Mouse (Mus musculus) gastrocnemius, adult 2 months (tissue): ENCODE results near the gene Sh3pxd2a. TPM values are rescaled to one million over a fixed set of nuclear protein-coding genes. Genes with fewer than 3 reads are reported as not detected.

Experiments used
- DNase-seq: peaks from one replicate; pipeline ENCODE4 v3.0.0; 2022
- H3K27ac ChIP-seq: fragments of 200-600 bp; 2 replicates; pipeline ENCODE4 v1.8.1; 2022; ENCODE audit warnings: mild to moderate bottlenecking
- H3K4me3 ChIP-seq: fragments of 200-600 bp; 2 replicates; pipeline ENCODE4 v1.8.1; 2022; ENCODE audit warnings: mild to moderate bottlenecking, moderate library complexity
- CTCF ChIP-seq: fragments of 200-600 bp; IDR thresholded peaks from 2 replicates; pipeline ENCODE4 v1.8.1; 2022; ENCODE audit warnings: antibody characterized with exemption, mild to moderate bottlenecking, moderate library complexity
- intact Hi-C: fragments of 180-260 bp; cut with DNase I; formaldehyde crosslinking; loops from one replicate; pipeline ENCODE4 v1.15.1; 2025
- total RNA-seq, 2 experiments: library from RNA; stranded (reverse); gene quantifications; 2 replicates each; pipeline ENCODE4 v1.2.3; 2021

Sh3pxd2a gene
- total RNA-seq, 2 experiments from 2014 or later = 37.7 to 44.7 TPM

GRCm38 (mm10) chr19:47285581-47285980 lies 178.6 kb downstream of the Sh3pxd2a start:
- no peak for DNase-seq
- no peak overlapping the region for H3K4me3 ChIP-seq
- intact Hi-C loops = no loop called here
- no peak overlapping the region for H3K27ac ChIP-seq
- TF ChIP-seq CTCF = no peak

- peak overlapping the region; percentile 88 for H3K27ac ChIP-seq
These were observed 181.4 kb downstream of the Sh3pxd2a start for GRCm38 (mm10) chr19:47282688-47283215.

DNA sequence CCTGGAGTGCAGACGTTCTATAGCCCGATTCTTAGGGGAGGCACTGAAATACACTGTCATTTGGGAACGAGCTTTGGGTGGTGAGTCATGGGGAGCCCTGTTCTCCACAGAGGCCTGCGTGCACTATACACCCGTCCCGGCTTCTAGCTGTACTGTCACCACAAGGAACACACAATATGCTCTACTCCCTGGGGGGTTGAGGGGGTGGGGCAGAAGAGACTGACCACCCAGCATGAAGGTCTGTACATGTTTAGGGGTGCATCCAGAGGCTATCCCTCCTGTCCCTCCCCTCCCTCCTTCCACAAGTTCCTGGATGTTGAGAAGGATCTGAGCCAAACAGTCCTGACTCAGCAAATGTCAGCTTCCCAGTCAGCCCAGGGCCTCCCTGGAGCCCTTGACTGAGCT lies 182.1 kb downstream of the Sh3pxd2a start:
- H3K4me3 ChIP-seq = no peak overlapping the region
- intact Hi-C loops = no loop called here
- H3K27ac ChIP-seq = peak overlapping the region; percentile 88
- TF ChIP-seq CTCF = no peak
- no peak for DNase-seq

More at GRCm38 (mm10) chr19:47282688-47283215, 181.4 kb downstream of the Sh3pxd2a start:
- H3K4me3 ChIP-seq = no peak overlapping the region
- intact Hi-C loops = no loop called here
- TF ChIP-seq CTCF = no peak
- DNase-seq = no peak

DNA sequence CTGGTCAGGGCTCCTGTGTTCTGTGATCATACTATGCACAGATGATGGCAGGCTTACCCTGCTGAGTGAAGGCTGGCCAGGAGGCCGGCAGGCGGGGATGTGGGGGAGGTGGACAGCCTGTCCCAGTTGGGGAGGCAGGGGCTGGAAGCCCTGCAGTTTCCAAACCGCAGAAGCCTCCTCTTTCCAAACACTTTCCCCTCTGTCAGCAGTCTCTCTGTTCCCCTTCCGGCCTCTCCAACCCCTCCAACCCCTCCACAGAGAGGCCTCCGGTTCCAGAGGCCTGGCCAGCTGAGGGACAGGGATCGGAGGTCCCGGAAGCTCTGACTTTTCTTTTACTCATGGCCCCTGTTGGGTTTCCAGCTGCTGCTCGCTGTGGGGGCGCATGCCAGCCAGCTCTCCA lies 183.3 kb downstream of the Sh3pxd2a start:
- intact Hi-C loops = no loop called here
- Histone ChIP-seq H3K4me3 (no peak overlapping the region), H3K27ac (peak overlapping the region; percentile 88)
- DNase-seq = peak; percentile 63
- no peak for TF ChIP-seq CTCF

DNA sequence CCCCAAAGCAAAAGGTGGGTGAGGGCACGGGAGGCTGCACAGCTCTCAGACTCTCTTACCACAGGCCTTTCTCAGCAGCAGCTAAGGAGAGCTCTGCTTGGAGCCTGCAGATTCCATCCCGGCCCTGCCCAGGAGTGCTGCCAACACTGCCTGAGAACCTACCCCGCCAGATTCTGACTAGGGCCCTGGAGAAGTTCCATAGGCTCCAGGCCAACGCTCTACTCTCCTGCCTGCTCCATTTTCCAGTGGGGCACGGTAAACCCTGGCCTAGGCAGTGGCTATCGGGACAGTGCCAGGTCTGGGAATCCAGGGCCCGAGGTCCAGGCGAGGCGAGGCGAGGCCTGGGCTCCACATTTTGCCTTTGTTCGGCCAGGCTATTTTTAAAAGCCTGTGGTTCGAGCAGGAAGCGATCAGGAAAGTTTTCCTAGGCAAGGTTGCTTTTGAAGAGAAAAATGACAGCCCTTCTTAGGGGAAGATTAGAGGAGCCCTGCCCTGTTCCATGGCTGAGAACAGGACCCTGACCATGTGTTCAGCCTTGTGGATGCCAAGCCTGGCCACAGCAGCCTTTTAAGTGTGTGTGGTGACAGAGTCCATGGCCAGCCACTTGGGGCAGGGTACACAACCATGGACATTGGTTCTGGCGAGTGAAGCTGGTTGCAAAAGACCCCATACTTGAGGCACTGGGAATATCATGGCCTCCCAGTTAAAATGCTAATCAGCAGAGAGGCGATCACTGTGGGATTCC lies 184.2 kb downstream of the Sh3pxd2a start:
- DNase-seq = peak; percentile 97
- peak overlapping the region; percentile 88 for H3K27ac ChIP-seq
- H3K4me3 ChIP-seq = peak overlapping the region; percentile 41
- intact Hi-C loops = loop anchor here (5.0 kb wide), 1 partner anchor 37 kb away; no protein-coding TSS in a partner anchor
- no peak for TF ChIP-seq CTCF

- intact Hi-C loops = loop anchor here (5.0 kb wide), 1 partner anchor 38 kb away; no protein-coding TSS in a partner anchor
- peak overlapping the region; percentile 41 for H3K4me3 ChIP-seq
- DNase-seq = no peak
- no peak for TF ChIP-seq CTCF
- peak overlapping the region; percentile 88 for H3K27ac ChIP-seq
These were observed 184.8 kb downstream of the Sh3pxd2a start for GRCm38 (mm10) chr19:47279372-47279771.

- peak overlapping the region; percentile 88 for H3K27ac ChIP-seq
- intact Hi-C loops = loop anchor here (5.0 kb wide), 1 partner anchor 41 kb away; no protein-coding TSS in a partner anchor
These were observed 187.5 kb downstream of the Sh3pxd2a start for GRCm38 (mm10) chr19:47276730-47277129.

DNA sequence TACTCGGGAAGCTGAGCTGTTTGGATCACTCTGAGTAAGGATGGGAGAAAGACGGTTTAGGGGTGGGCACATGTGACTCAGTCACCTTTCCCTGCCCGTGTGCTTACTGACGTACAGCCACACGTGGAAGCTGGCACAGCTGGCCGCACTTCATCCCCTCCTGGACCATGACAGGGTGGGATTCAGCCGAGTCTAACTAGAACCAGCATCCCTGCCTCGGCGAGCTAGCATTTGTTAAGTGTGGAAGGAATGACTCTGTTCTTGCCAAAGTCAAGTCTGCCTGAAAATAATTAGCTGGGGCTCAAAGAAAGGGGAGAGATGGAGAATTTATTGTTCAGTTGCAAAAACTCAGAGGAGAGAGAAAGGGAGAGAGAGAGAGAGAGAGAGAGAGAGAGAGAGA lies 193.7 kb downstream of the Sh3pxd2a start:
- DNase-seq = no peak
- H3K4me3 ChIP-seq = no peak overlapping the region
- intact Hi-C loops = no loop called here
- no peak overlapping the region for H3K27ac ChIP-seq
- TF ChIP-seq CTCF = no peak

More at GRCm38 (mm10) chr19:47276730-47277129, 187.5 kb downstream of the Sh3pxd2a start:
- DNase-seq = no peak
- no peak overlapping the region for H3K4me3 ChIP-seq
- no peak for TF ChIP-seq CTCF

- no peak for DNase-seq
- Histone ChIP-seq H3K27ac (no peak overlapping the region), H3K4me3 (no peak overlapping the region)
- peak; percentile 67 for TF ChIP-seq CTCF
- intact Hi-C loops = no loop called here
These were observed 194.5 kb downstream of the Sh3pxd2a start for GRCm38 (mm10) chr19:47269729-47270128.

- no peak overlapping the region for H3K4me3 ChIP-seq
- no peak for DNase-seq
- no peak overlapping the region for H3K27ac ChIP-seq
- no peak for TF ChIP-seq CTCF
- intact Hi-C loops = no loop called here
These were observed 197.1 kb downstream of the Sh3pxd2a start for GRCm38 (mm10) chr19:47267066-47267465.

- intact Hi-C loops = no loop called here
- no peak for TF ChIP-seq CTCF
- DNase-seq = no peak
- no peak overlapping the region for H3K4me3 ChIP-seq
- no peak overlapping the region for H3K27ac ChIP-seq
These were observed 198.0 kb downstream of the Sh3pxd2a start for GRCm38 (mm10) chr19:47266070-47266801.

DNA sequence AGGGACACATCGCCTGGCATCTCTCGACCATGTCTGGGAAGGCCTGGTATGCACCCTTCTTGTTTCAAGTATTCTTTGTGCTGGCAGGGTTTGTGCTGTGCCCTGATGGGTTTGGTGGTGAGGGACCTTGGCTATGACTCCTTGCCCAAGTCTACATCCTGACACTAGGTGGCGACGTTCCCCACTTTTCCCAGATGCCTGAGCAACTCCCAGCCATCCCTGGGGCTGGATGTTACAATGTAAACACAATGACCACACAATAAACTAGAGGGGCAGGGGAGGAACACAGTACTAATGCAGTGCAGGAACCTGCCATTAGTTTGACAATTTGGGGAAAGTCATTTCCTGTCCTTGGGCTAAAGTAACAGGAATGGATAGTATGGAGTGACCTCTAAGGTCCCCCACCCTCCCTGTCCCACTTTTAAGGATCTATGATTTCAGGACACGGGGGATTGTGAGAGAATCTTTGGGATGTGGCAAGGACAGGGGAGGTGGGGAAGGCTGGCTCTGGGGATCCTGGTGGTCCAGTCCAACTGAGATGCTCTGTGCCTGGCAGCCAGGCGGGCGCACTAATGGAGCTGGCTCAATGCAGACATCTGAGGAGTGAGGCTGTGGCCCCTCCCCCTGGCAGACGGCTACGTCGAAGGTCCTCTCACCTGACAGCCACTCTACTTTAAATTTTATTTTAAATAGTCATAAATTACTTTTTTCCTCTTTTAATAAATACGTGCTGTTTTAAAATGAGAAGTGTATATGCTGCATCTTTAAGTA lies 199.7 kb downstream of the Sh3pxd2a start:
- H3K4me3 ChIP-seq = no peak overlapping the region
- peak; percentile 84 for DNase-seq
- intact Hi-C loops = loop anchor here (1.0 kb wide), 1 partner anchor 75 kb away; no protein-coding TSS in a partner anchor
- TF ChIP-seq CTCF = peak; percentile 84
- no peak overlapping the region for H3K27ac ChIP-seq
